Mouse (Mus musculus) kidney, embryonic 15.5 days (tissue): Measurements from ENCODE around the gene Ccdc126. TPM values are rescaled to one million over a fixed set of nuclear protein-coding genes. Genes with fewer than 3 reads are reported as not detected.

ENCODE experiments used
- ATAC-seq: fragments of 200-750 bp; cut with Nextera tagmentation; replicated peaks from 2 replicates; pipeline ENCODE4 v1.8.0; 2017; ENCODE audit warnings: moderate TSS enrichment; ENCODE audit not compliant: low FRiP score
- H3K27ac ChIP-seq: fragments of 300-500 bp; sonication (generic); 2 replicates; pipeline ENCODE4 v1.5.1; 2015; ENCODE audit warnings: mild to moderate bottlenecking, inconsistent platforms
- H3K27me3 ChIP-seq: fragments of 300-500 bp; sonication (generic); 2 replicates; pipeline ENCODE4 v1.6.1; 2015; ENCODE audit warnings: inconsistent platforms
- H3K36me3 ChIP-seq: fragments of 300-500 bp; sonication (generic); 2 replicates; pipeline ENCODE4 v1.6.1; 2015; ENCODE audit warnings: inconsistent platforms
- H3K4me1 ChIP-seq: fragments of 300-500 bp; sonication (generic); 2 replicates; pipeline ENCODE4 v1.6.1; 2015; ENCODE audit warnings: inconsistent platforms
- H3K4me2 ChIP-seq: fragments of 300-500 bp; sonication (generic); 2 replicates; pipeline ENCODE4 v1.6.1; 2015; ENCODE audit warnings: moderate library complexity, mild to moderate bottlenecking, inconsistent platforms
- H3K4me3 ChIP-seq: fragments of 300-500 bp; sonication (generic); replicated peaks from 2 replicates; pipeline ENCODE4 v1.5.1; 2015; ENCODE audit warnings: mild to moderate bottlenecking, inconsistent platforms
- H3K9ac ChIP-seq: fragments of 300-500 bp; sonication (generic); 2 replicates; pipeline ENCODE4 v1.6.1; 2015; ENCODE audit warnings: mild to moderate bottlenecking, inconsistent platforms
- H3K9me3 ChIP-seq: fragments of 300-500 bp; sonication (generic); replicated peaks from 2 replicates; pipeline ENCODE4 v1.6.1; 2016; ENCODE audit warnings: inconsistent platforms
- whole genome bisulfite sequencing: fragments of 180-500 bp; shearing (Covaris S2); methylation state at CpG from one replicate; pipeline ENCODE4 v1.1.7; 2015; ENCODE audit warnings: mixed read lengths; 5-methylcytosine and 5-hydroxymethylcytosine counted together
- polyA plus RNA-seq: library from polyadenylated mRNA; unstranded; fragments of >200 nt; fragmentation: Nextera tagmentation; extraction: Ambion mirVana; gene quantifications from 2 replicates; pipeline ENCODE4 v1.2.1, GENCODE M21; 2015

Gene Ccdc126
- polyA plus RNA-seq, 1 experiment from 2014 or later = 11.4 TPM

- H3K27ac ChIP-seq = no peak overlapping the region
- H3K9ac ChIP-seq = no peak overlapping the region
- H3K4me2 ChIP-seq = no peak overlapping the region
- no peaks in the 10 kb centered on the region for H3K36me3 ChIP-seq
- H3K4me3 ChIP-seq = no peak overlapping the region
- no peak for ATAC-seq
- WGBS = 74% methylated on average over 3 of the region's 3 CpGs
- no peaks in the 10 kb centered on the region for H3K27me3 ChIP-seq
- no peaks in the 10 kb centered on the region for H3K9me3 ChIP-seq
- peaks cover 11% of the 10 kb centered on the region for H3K4me1 ChIP-seq
Measured at GRCm38 (mm10) chr6:49321341-49321740, 2.3 kb downstream of the Ccdc126 start.

DNA sequence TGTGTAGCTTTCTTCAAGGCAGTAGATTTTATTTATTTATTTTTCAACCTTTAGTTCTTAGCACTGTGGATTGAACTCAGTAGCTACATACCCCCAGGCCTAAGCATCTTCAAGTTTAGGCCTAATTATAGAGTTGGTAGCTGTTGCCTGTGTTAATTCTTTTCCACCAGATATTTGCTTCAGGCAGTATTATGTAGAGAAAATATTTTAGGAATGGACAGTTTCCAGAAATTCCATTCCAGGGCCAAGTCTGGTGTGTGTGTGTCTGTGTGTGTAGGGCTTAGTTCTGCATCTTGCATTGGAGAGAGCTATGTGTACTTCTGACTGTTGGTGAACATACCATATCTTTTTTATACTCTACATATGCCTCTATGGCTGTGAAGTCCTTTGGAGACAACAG, 3.0 kb downstream of the Ccdc126 start:
- H3K4me1 ChIP-seq = peaks cover 15% of the 10 kb centered on the region
- no peaks in the 10 kb centered on the region for H3K36me3 ChIP-seq
- no peaks in the 10 kb centered on the region for H3K27me3 ChIP-seq
- H3K27ac ChIP-seq = no peak overlapping the region
- H3K4me3 ChIP-seq = no peak overlapping the region
- H3K9me3 ChIP-seq = no peaks in the 10 kb centered on the region
- H3K4me2 ChIP-seq = no peak overlapping the region
- H3K9ac ChIP-seq = no peak overlapping the region
- no peak for ATAC-seq

DNA sequence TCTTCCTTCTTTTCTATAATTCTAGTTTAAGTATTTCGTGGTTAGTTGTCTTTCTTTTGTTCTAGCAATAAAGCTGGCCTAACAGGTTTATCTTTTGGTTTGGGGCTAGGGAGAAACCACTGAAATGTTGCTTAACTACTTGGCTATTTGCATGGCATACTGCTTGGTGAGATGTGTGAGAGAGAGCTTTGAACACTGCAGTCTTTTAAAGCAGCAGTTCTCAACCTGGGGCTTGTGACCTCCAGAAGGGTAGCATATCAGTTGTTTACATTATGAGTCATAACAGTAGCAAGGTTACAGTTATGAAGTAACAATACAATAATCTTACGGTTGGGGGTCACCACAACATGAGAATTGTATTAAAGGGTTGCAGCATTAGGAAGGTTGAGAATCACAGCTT, 3.9 kb downstream of the Ccdc126 start:
- Histone ChIP-seq H3K36me3 (no peaks in the 10 kb centered on the region), H3K4me2 (no peak overlapping the region), H3K9me3 (no peaks in the 10 kb centered on the region), H3K9ac (no peak overlapping the region), H3K27me3 (no peaks in the 10 kb centered on the region), H3K4me3 (no peak overlapping the region), H3K27ac (no peak overlapping the region), H3K4me1 (peaks cover 15% of the 10 kb centered on the region)
- ATAC-seq = no peak
- WGBS = 65% methylated on average over 2 of the region's 2 CpGs

GRCm38 (mm10) chr6:49324528-49324927, 5.5 kb downstream of the Ccdc126 start:
- no peaks in the 10 kb centered on the region for H3K36me3 ChIP-seq
- no peak overlapping the region for H3K9ac ChIP-seq
- H3K4me1 ChIP-seq = peaks cover 15% of the 10 kb centered on the region
- H3K4me2 ChIP-seq = no peak overlapping the region
- H3K27me3 ChIP-seq = no peaks in the 10 kb centered on the region
- H3K27ac ChIP-seq = no peak overlapping the region
- H3K9me3 ChIP-seq = no peaks in the 10 kb centered on the region
- H3K4me3 ChIP-seq = no peak overlapping the region
- no peak for ATAC-seq
- WGBS = 78% methylated on average over 2 of the region's 2 CpGs

GRCm38 (mm10) chr6:49325294-49325693, 6.2 kb downstream of the Ccdc126 start:
- H3K9me3 ChIP-seq = no peaks in the 10 kb centered on the region
- H3K4me2 ChIP-seq = no peak overlapping the region
- ATAC-seq = no peak
- no peak overlapping the region for H3K9ac ChIP-seq
- H3K27me3 ChIP-seq = no peaks in the 10 kb centered on the region
- H3K27ac ChIP-seq = no peak overlapping the region
- no peak overlapping the region for H3K4me3 ChIP-seq
- 79% methylated on average over 1 of the region's 1 CpGs for WGBS
- H3K4me1 ChIP-seq = peaks cover 10% of the 10 kb centered on the region
- H3K36me3 ChIP-seq = no peaks in the 10 kb centered on the region

GRCm38 (mm10) chr6:49326846-49327245, 7.8 kb downstream of the Ccdc126 start:
- Histone ChIP-seq H3K4me3 (no peak overlapping the region), H3K4me2 (no peak overlapping the region), H3K9me3 (no peaks in the 10 kb centered on the region), H3K9ac (no peak overlapping the region), H3K4me1 (0 out of 2 replicates have a peak, but pooled peaks cover 4% of the 10 kb centered on the region), H3K27ac (no peak overlapping the region), H3K36me3 (no peaks in the 10 kb centered on the region), H3K27me3 (no peaks in the 10 kb centered on the region)
- 57% methylated on average over 3 of the region's 3 CpGs for WGBS
- no peak for ATAC-seq

GRCm38 (mm10) chr6:49331369-49332059, 12.4 kb downstream of the Ccdc126 start:
- H3K4me3 ChIP-seq = no peak overlapping the region
- H3K36me3 ChIP-seq = peaks cover 7% of the 10 kb centered on the region; the same call in 1 of the 2 replicates
- 0 out of 2 replicates have a peak, but pooled peaks cover 4% of the 10 kb centered on the region for H3K4me1 ChIP-seq
- H3K9ac ChIP-seq = no peak overlapping the region
- H3K27me3 ChIP-seq = no peaks in the 10 kb centered on the region
- WGBS = 63% methylated on average over 5 of the region's 5 CpGs
- H3K9me3 ChIP-seq = no peaks in the 10 kb centered on the region
- no peak overlapping the region for H3K27ac ChIP-seq
- H3K4me2 ChIP-seq = no peak overlapping the region
- ATAC-seq = no peak

DNA sequence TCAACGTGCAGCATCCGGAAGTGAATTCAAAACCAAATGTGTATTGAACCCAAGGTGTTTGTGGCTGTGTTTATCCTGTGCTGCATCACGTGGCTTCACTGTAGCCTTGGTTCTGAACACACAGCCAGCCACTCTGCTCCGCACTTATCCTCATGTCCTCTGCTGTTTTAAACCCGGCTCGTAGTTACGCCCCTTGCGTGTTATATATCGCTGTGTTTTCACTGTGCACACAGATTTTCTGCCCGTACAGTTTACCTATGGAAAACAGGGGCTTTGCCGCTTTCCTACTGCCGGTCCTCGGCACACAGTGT, 12.9 kb downstream of the Ccdc126 start:
- H3K4me2 ChIP-seq = no peak overlapping the region
- WGBS = 71% methylated on average over 13 of the region's 13 CpGs

DNA sequence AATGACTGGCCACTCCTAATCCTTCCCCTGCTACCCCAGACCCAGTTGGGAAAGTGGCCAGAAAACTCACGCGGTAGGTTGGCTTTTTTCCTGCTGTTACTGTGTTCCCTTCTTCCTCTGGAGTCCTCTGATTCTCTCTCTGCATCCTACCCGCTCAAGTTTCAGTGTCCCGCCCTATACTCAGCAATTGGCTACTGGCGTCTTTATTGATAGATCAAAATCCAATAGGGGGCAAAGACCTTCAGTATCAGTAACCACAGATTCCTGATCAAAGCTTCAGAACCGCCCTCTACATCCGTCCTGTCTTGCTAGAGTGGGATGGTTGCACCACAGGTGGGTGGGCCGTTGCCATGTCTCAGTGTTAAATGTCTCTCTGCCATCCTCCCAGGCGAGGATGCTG, 19.5 kb downstream of the Ccdc126 start:
- 24% methylated on average over 9 of the region's 9 CpGs for WGBS
- H3K36me3 ChIP-seq = peaks cover 11% of the 10 kb centered on the region; the same call in 1 of the 2 replicates
- H3K9ac ChIP-seq = no peak overlapping the region
- no peaks in the 10 kb centered on the region for H3K9me3 ChIP-seq
- no peak for ATAC-seq
- H3K4me1 ChIP-seq = no peaks in the 10 kb centered on the region
- no peaks in the 10 kb centered on the region for H3K27me3 ChIP-seq
- no peak overlapping the region for H3K4me3 ChIP-seq
- H3K4me2 ChIP-seq = no peak overlapping the region
- H3K27ac ChIP-seq = no peak overlapping the region

More for the DNA sequence above, 12.9 kb downstream of the Ccdc126 start:
- no peak overlapping the region for H3K4me3 ChIP-seq
- ATAC-seq = no peak
- no peaks in the 10 kb centered on the region for H3K4me1 ChIP-seq
- H3K9me3 ChIP-seq = no peaks in the 10 kb centered on the region
- H3K9ac ChIP-seq = no peak overlapping the region
- H3K36me3 ChIP-seq = peaks cover 7% of the 10 kb centered on the region; the same call in 1 of the 2 replicates
- H3K27ac ChIP-seq = no peak overlapping the region
- no peaks in the 10 kb centered on the region for H3K27me3 ChIP-seq

- Histone ChIP-seq H3K27me3 (no peaks in the 10 kb centered on the region), H3K4me3 (no peak overlapping the region), H3K27ac (no peak overlapping the region), H3K4me1 (peaks cover 4% of the 10 kb centered on the region; the same call in 1 of the 2 replicates), H3K36me3 (peaks cover 11% of the 10 kb centered on the region; the same call in 1 of the 2 replicates), H3K9me3 (no peaks in the 10 kb centered on the region), H3K4me2 (no peak overlapping the region), H3K9ac (no peak overlapping the region)
- no peak for ATAC-seq
- WGBS = 26% methylated on average over 6 of the region's 6 CpGs
Measured at GRCm38 (mm10) chr6:49339145-49339544, 20.1 kb downstream of the Ccdc126 start.

DNA sequence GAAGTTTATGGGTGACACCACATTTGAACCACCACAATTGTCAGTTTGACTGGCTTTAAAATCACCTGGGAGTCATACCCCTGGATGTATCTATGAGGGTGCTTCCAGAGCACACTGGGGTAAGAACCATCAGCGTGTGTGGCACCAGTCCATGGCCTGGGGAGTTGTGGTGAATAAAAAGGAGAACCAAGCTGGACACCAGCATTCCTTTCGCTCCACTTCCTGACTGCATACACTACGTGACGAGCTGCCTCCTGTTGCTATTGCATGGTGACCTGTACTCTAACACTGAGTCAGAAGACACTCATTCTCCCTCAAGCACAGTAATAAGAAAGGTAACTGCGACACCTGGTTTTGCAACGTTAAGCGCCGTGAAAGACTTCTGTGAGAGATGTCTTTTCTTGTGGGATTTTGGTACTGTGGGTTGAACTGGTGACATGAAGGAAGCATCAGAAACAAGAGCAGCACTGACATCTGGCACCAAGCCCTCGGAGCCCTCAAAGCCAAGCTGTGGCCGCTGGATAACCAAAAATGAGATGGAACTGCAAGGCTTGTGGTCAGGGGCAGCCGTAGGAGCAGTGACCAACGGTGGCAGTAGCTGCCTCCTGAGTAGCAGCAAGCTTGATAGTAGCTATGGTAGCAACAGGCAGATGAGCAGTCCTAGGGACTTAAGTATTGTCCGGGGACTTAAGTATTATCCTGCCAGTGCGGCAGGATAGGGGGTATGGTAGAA, 24.8 kb downstream of the Ccdc126 start:
- H3K4me2 ChIP-seq = no peak overlapping the region
- 0 out of 2 replicates have a peak, but pooled peaks cover 5% of the 10 kb centered on the region for H3K36me3 ChIP-seq
- ATAC-seq = no peak
- peaks cover 9% of the 10 kb centered on the region; the same call in 1 of the 2 replicates for H3K4me1 ChIP-seq
- no peaks in the 10 kb centered on the region for H3K27me3 ChIP-seq
- no peaks in the 10 kb centered on the region for H3K9me3 ChIP-seq
- WGBS = 82% methylated on average over 14 of the region's 14 CpGs
- H3K27ac ChIP-seq = no peak overlapping the region
- H3K9ac ChIP-seq = no peak overlapping the region
- no peak overlapping the region for H3K4me3 ChIP-seq

GRCm38 (mm10) chr6:49349826-49350225, 30.8 kb downstream of the Ccdc126 start:
- no peaks in the 10 kb centered on the region for H3K4me1 ChIP-seq
- no peak overlapping the region for H3K9ac ChIP-seq
- no peak overlapping the region for H3K4me3 ChIP-seq
- H3K27me3 ChIP-seq = no peaks in the 10 kb centered on the region
- WGBS = 89% methylated on average over 7 of the region's 7 CpGs
- H3K27ac ChIP-seq = no peak overlapping the region
- 0 out of 2 replicates have a peak, but pooled peaks cover 2% of the 10 kb centered on the region for H3K9me3 ChIP-seq
- no peaks in the 10 kb centered on the region for H3K36me3 ChIP-seq
- ATAC-seq = no peak
- H3K4me2 ChIP-seq = no peak overlapping the region
